Mouse (Mus musculus) thymus, adult 2 months (tissue): Measurements from ENCODE around the gene Exoc3l4. TPM values are rescaled to one million over a fixed set of nuclear protein-coding genes. Genes with fewer than 3 reads are reported as not detected.

Experiments used
- DNase-seq: peaks from one replicate; pipeline ENCODE4 v3.0.0; 2021
- H3K27ac ChIP-seq: fragments of 200-500 bp; 2 replicates; pipeline ENCODE4 v1.5.1; 2012; ENCODE audit warnings: low read length, control low read depth; ENCODE audit not compliant: control insufficient read depth, insufficient read depth
- H3K27me3 ChIP-seq: fragments of 200-500 bp; 2 replicates; pipeline ENCODE4 v1.6.1; 2012; ENCODE audit warnings: mild to moderate bottlenecking, low read length, moderate library complexity, mixed read lengths; ENCODE audit not compliant: control insufficient read depth, insufficient read depth
- H3K36me3 ChIP-seq: fragments of 200-500 bp; 2 replicates; pipeline ENCODE4 v1.6.1; 2012; ENCODE audit warnings: mild to moderate bottlenecking, low read length, moderate library complexity; ENCODE audit not compliant: control insufficient read depth, insufficient read depth
- H3K4me1 ChIP-seq: fragments of 200-500 bp; replicated peaks from 2 replicates; pipeline ENCODE4 v1.6.1; 2012; ENCODE audit warnings: low read length; ENCODE audit not compliant: control insufficient read depth, insufficient read depth
- H3K4me3 ChIP-seq: fragments of 200-500 bp; 2 replicates; pipeline ENCODE4 v1.5.1; 2012; ENCODE audit warnings: mild to moderate bottlenecking, low read length, control low read depth, moderate library complexity; ENCODE audit not compliant: control insufficient read depth, insufficient read depth
- CTCF ChIP-seq: fragments of 200-500 bp; IDR thresholded peaks from 2 replicates; pipeline ENCODE4 v1.5.1; 2012; ENCODE audit warnings: mild to moderate bottlenecking, control low read depth, low read length, moderate library complexity, borderline replicate concordance; ENCODE audit not compliant: control insufficient read depth, poor library complexity, insufficient read depth; ENCODE audit errors: extremely low read depth
- POLR2A ChIP-seq: fragments of 200-500 bp; IDR thresholded peaks from 2 replicates; pipeline ENCODE4 v1.6.1; 2012; ENCODE audit warnings: mild to moderate bottlenecking, low read length, control low read depth, moderate library complexity; ENCODE audit not compliant: control insufficient read depth, poor library complexity, insufficient read depth; ENCODE audit errors: extremely low read depth
- WGBS: fragments of 180-500 bp; shearing (Covaris S2); methylation state at CpG from one replicate; pipeline ENCODE4 v1.1.7; 2018; 5-methylcytosine and 5-hydroxymethylcytosine counted together
- polyA plus RNA-seq: library from polyadenylated mRNA; depleted of rRNA; stranded (reverse); fragments of >200 nt; gene quantifications from 2 replicates; pipeline ENCODE4 v1.2.3, GENCODE M21; 2012

Gene Exoc3l4
- polyA plus RNA-seq, 1 experiment: 41.5 TPM

DNA sequence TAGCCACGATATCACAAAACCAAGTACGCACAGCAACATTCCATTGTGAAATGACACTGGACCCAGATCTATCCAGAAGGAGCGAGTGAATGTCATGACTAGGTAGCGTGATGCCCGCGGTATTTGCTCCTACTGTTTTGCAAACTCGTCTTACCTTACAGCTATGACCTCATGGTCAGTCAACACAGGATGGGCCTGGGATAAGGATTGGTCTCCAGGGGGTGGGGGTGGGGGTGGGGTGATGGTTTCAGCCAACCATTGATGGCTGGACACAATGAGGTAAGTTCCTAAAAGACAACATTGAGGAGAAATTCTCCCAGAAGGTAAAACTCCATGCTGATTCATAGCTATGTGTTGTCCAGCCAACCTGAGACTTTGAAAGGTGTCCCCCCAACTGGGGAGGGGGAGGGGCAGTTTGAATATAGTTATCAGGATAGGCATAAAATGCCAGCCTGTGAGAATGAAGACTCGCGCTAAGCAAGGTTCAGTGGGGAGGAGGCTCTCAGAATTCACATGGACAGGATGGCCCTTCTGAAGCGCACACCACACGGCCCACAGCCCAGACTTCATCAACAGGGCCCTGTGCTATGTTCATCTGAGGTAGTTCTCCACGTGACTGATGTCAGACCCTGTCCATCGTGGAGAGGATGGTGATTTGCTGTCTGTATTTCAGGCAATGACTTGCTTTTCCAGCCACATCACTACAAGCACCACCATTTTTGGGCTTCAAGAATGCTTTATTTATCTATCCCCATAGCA lies 30.8 kb upstream of the Exoc3l4 start:
- Histone ChIP-seq H3K27ac (no peak overlapping the region), H3K27me3 (no peaks in the 10 kb centered on the region), H3K36me3 (no peaks in the 10 kb centered on the region), H3K4me1 (no peaks in the 10 kb centered on the region), H3K4me3 (no peak overlapping the region)
- DNase-seq: no peak
- TF ChIP-seq POLR2A: no peak
- no peak for TF ChIP-seq CTCF
- 83% methylated on average over 13 of the region's 13 CpGs for WGBS

DNA sequence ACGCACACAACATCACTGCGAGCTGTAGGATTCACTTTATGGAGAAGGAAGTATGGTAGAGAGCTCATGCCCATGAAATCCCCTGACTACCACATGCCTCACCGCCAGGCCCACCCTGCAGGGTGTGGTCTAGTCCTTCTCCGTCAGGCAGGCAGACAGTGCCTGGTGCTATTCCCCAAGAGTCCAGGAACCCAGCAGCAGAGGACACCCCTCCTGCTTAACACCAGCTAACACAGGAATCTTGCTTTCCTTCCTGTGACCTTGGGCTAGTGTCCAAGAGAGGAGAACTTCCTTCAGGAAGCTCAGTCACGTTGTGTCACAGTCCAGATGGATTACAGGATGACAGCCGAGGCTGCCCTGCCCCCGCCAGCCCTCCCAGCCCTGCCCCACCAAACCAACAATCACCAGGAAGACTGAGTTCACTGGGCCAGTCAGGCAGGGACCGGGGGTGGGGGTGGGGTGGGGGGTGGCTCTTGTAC lies 30.1 kb upstream of the Exoc3l4 start:
- TF ChIP-seq POLR2A: no peak
- no peak for TF ChIP-seq CTCF
- 33% methylated on average over 8 of the region's 8 CpGs for WGBS
- DNase-seq: no peak
- Histone ChIP-seq H3K4me3 (no peak overlapping the region), H3K4me1 (no peaks in the 10 kb centered on the region), H3K27me3 (no peaks in the 10 kb centered on the region), H3K27ac (no peak overlapping the region), H3K36me3 (no peaks in the 10 kb centered on the region)

DNA sequence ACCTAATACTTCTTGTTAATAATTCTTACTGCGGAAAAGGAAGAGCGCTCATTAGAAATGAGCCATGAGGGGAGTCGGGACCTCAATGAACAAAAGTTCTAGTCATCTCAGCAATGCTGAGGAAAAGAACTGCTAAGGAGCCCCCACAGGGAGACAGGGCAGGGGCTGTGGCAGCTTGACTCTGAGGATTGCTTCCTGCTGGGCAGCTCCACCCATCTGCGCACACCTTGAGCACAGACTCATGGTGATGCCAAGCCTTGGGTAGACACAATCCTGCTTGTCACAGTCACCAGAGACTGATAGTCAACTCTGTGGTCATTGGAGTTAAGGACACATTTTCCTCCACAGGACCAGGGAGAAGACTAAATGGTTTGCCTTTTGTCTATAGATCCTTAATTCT lies 29.7 kb upstream of the Exoc3l4 start:
- Histone ChIP-seq H3K36me3 (no peaks in the 10 kb centered on the region), H3K4me1 (no peaks in the 10 kb centered on the region), H3K4me3 (no peak overlapping the region), H3K27ac (no peak overlapping the region), H3K27me3 (no peaks in the 10 kb centered on the region)
- 93% methylated on average over 4 of the region's 4 CpGs for WGBS
- TF ChIP-seq POLR2A: no peak
- no peak for TF ChIP-seq CTCF
- DNase-seq: no peak

DNA sequence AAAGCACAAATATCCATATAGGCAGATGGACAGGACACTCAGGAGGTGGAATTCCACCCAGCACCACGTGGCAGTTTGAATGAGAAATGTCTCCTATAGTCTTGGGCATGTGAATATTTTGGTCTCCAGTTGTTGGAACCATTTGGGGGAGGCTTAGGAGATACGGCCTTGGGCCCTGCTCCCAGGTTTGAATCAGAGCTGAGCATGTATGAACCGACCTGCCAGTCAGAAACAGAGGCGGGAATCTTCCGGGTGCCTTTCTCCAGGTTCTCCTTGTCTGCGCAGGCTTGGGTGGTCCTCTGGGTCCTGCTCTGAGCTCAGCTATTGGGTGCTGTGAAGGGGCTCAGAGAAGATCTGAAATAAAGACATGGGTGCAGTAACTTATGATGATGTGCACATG lies 22.8 kb upstream of the Exoc3l4 start:
- WGBS: 88% methylated on average over 6 of the region's 6 CpGs
- no peaks in the 10 kb centered on the region for H3K4me1 ChIP-seq
- no peak for TF ChIP-seq POLR2A
- TF ChIP-seq CTCF: no peak
- H3K27me3 ChIP-seq: no peaks in the 10 kb centered on the region
- H3K27ac ChIP-seq: no peak overlapping the region
- no peaks in the 10 kb centered on the region for H3K36me3 ChIP-seq
- H3K4me3 ChIP-seq: no peak overlapping the region
- DNase-seq: no peak

DNA sequence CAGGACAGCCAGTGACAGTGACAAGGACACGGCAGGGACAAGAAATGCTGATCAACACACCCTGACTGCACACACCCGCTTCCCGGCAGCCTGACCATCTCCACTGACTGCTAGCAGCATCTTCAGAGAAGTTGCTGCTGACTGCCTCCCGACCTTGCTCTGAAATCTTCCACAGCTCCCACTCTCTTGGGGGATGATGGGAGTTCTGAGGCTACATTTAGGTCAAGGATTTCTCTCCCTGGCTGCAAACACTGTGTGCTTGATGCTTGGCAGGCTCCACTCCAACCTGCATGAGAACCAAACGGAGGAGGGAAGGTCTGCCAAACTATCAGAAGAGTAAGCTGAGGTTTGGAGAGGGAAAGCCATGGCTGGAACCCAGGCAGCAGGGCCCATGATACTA lies 19.8 kb upstream of the Exoc3l4 start:
- TF ChIP-seq CTCF: no peak
- no peak for TF ChIP-seq POLR2A
- Histone ChIP-seq H3K27ac (no peak overlapping the region), H3K27me3 (no peaks in the 10 kb centered on the region), H3K4me3 (no peak overlapping the region), H3K36me3 (no peaks in the 10 kb centered on the region), H3K4me1 (no peaks in the 10 kb centered on the region)
- DNase-seq: no peak
- WGBS: 80% methylated on average over 5 of the region's 5 CpGs

DNA sequence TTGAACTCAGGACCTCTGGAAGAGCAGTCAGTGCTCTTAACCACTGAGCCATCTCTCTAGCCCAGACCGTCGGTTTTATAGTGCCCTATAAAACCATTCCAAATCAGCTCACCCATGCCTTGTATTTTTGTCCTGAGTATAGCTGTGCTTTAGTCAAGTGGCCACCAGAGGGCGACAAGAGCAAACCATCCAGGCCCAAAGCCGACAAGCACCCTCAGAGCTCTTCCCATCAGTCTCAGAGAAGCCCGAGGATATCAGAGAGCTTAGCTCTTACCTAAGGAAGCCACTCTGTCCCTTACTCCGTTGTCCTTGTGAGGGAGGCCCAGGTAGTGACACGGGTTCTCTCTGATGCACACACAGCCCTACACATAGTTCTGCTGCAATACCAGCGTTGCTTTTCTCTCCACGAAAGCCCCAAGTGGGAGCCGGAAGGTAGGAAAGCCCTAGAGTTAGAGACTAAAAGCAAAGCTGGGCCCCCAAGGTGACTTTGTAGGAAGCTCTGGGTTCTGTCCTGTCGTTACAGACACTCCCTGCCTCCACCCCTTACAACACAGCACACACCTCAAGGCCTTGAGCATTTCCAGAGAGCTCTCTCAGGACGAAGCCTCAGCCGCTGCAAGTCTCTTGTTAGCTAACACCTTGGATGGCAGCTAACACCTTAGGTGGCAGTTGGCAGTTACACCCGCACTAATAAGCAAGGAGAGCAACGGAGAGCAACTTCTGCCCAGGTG lies 15.2 kb upstream of the Exoc3l4 start:
- no peak overlapping the region for H3K27ac ChIP-seq
- no peak overlapping the region for H3K4me3 ChIP-seq
- H3K4me1 ChIP-seq: no peaks in the 10 kb centered on the region
- TF ChIP-seq POLR2A: no peak
- peak; percentile 70; the same call in 1 of the 2 replicates for TF ChIP-seq CTCF
- WGBS: 35% methylated on average over 15 of the region's 15 CpGs
- no peaks in the 10 kb centered on the region for H3K36me3 ChIP-seq
- DNase-seq: peak; percentile 42
- peaks cover 2% of the 10 kb centered on the region; the same call in 1 of the 2 replicates for H3K27me3 ChIP-seq
